Mouse (Mus musculus) lung, adult 2 months (tissue): ENCODE results near the gene Sema4d. TPM values are rescaled to one million over a fixed set of nuclear protein-coding genes. Genes with fewer than 3 reads are reported as not detected.

Source experiments
- DNase-seq: peaks from one replicate; pipeline ENCODE4 v3.0.0; 2022
- H3K4me1 ChIP-seq: fragments of 200-500 bp; 2 replicates; pipeline ENCODE4 v1.6.1; 2011; ENCODE audit warnings: low read length; ENCODE audit not compliant: control insufficient read depth, insufficient read depth
- H3K4me3 ChIP-seq: fragments of 200-500 bp; replicated peaks from 2 replicates; pipeline ENCODE3; 2011; ENCODE audit warnings: low read depth, mild to moderate bottlenecking, control low read depth, low read length; ENCODE audit errors: extremely low read depth
- CTCF ChIP-seq: fragments of 200-500 bp; IDR thresholded peaks from 2 replicates; pipeline ENCODE4 v1.5.1; 2011; ENCODE audit warnings: mild to moderate bottlenecking, low read length, control low read depth; ENCODE audit not compliant: insufficient read depth
- POLR2A ChIP-seq: fragments of 200-500 bp; IDR thresholded peaks from 2 replicates; pipeline ENCODE4 v1.6.1; 2011; ENCODE audit warnings: low read depth, mild to moderate bottlenecking, control low read depth, low read length, borderline replicate concordance; ENCODE audit errors: extremely low read depth
- WGBS: fragments of 180-500 bp; shearing (Covaris S2); methylation state at CpG from one replicate; pipeline ENCODE4 v1.1.7; 2018; 5-methylcytosine and 5-hydroxymethylcytosine counted together
- polyA plus RNA-seq: library from polyadenylated mRNA; depleted of rRNA; stranded (reverse); fragments of >200 nt; gene quantifications from 2 replicates; pipeline ENCODE4 v1.2.3, GENCODE M21; 2012

Gene Sema4d
- polyA plus RNA-seq, 1 experiment = 23.3 TPM

GRCm38 (mm10) chr13:51814646-51815045 lies 21.1 kb upstream of the Sema4d start:
- WGBS = 88% methylated on average over 6 of the region's 6 CpGs
- Histone ChIP-seq H3K4me3 (no peak overlapping the region), H3K4me1 (no peaks in the 10 kb centered on the region)
- no peak for DNase-seq
- TF ChIP-seq CTCF (no peak), POLR2A (no peak)

GRCm38 (mm10) chr13:51813621-51814615 lies 20.4 kb upstream of the Sema4d start:
- Histone ChIP-seq H3K4me1 (no peaks in the 10 kb centered on the region), H3K4me3 (no peak overlapping the region)
- 69% methylated on average over 10 of the region's 10 CpGs for WGBS
- TF ChIP-seq CTCF (no peak), POLR2A (no peak)
- no peak for DNase-seq

- TF ChIP-seq POLR2A (no peak), CTCF (no peak)
- no peaks in the 10 kb centered on the region for H3K4me1 ChIP-seq
- no peak for DNase-seq
- WGBS = 58% methylated on average over 12 of the region's 12 CpGs
- H3K4me3 ChIP-seq = no peak overlapping the region
Measured at GRCm38 (mm10) chr13:51808141-51808540, 14.6 kb upstream of the Sema4d start.

GRCm38 (mm10) chr13:51806220-51806619 lies 12.7 kb upstream of the Sema4d start:
- 80% methylated on average over 15 of the region's 15 CpGs for WGBS
- no peak for DNase-seq
- no peak for TF ChIP-seq POLR2A
- TF ChIP-seq CTCF = no peak

GRCm38 (mm10) chr13:51805634-51806033 lies 12.1 kb upstream of the Sema4d start:
- 72% methylated on average over 4 of the region's 4 CpGs for WGBS
- Histone ChIP-seq H3K4me3 (no peak overlapping the region), H3K4me1 (no peaks in the 10 kb centered on the region)
- TF ChIP-seq POLR2A (no peak), CTCF (no peak)
- DNase-seq = no peak

More at GRCm38 (mm10) chr13:51806220-51806619, 12.7 kb upstream of the Sema4d start:
- Histone ChIP-seq H3K4me1 (no peaks in the 10 kb centered on the region), H3K4me3 (no peak overlapping the region)

GRCm38 (mm10) chr13:51800921-51801320 lies 7.4 kb upstream of the Sema4d start:
- Histone ChIP-seq H3K4me3 (no peak overlapping the region), H3K4me1 (no peaks in the 10 kb centered on the region)
- TF ChIP-seq POLR2A (no peak), CTCF (no peak)
- 32% methylated on average over 9 of the region's 9 CpGs for WGBS
- DNase-seq = no peak

GRCm38 (mm10) chr13:51799735-51800522 lies 6.4 kb upstream of the Sema4d start:
- WGBS = 78% methylated on average over 16 of the region's 16 CpGs
- DNase-seq = no peak
- Histone ChIP-seq H3K4me3 (no peak overlapping the region), H3K4me1 (no peaks in the 10 kb centered on the region)
- no peak for TF ChIP-seq CTCF
- no peak for TF ChIP-seq POLR2A

- DNase-seq = no peak
- TF ChIP-seq CTCF (no peak), POLR2A (no peak)
- Histone ChIP-seq H3K4me3 (no peak overlapping the region), H3K4me1 (no peaks in the 10 kb centered on the region)
- WGBS = 69% methylated on average over 8 of the region's 8 CpGs
Measured at GRCm38 (mm10) chr13:51797899-51798746, 4.6 kb upstream of the Sema4d start.

GRCm38 (mm10) chr13:51793948-51794347 lies 401 bp upstream of the Sema4d start:
- WGBS = 56% methylated on average over 6 of the region's 7 CpGs

More at GRCm38 (mm10) chr13:51793948-51794347, 401 bp upstream of the Sema4d start:
- TF ChIP-seq POLR2A (no peak), CTCF (no peak)
- no peak overlapping the region for H3K4me3 ChIP-seq
- no peaks in the 10 kb centered on the region for H3K4me1 ChIP-seq
- no peak for DNase-seq
